Mouse (Mus musculus) C2C12 (cell line): ENCODE data around the gene Ly6g. TPM values are rescaled to one million over a fixed set of nuclear protein-coding genes. Genes with fewer than 3 reads are reported as not detected.
"Not testable (repeated sequence)": the region's sequence is repeated elsewhere in the genome, so short reads cannot be mapped to it uniquely, and the experiment has no call there.

ENCODE experiments used
- H3K27me3 ChIP-seq: one replicate; pipeline ENCODE4 v1.6.1; 2011; ENCODE audit not compliant: control insufficient read depth, insufficient read depth, insufficient read length
- H3K36me3 ChIP-seq: one replicate; pipeline ENCODE4 v1.6.1; 2011; ENCODE audit not compliant: control insufficient read depth, insufficient read depth
- H3K4me3 ChIP-seq: one replicate; pipeline ENCODE4 v1.5.1; 2011; ENCODE audit warnings: mild to moderate bottlenecking, control low read depth; ENCODE audit not compliant: poor library complexity, insufficient read depth, severe bottlenecking
- H3K79me2 ChIP-seq: one replicate; pipeline ENCODE4 v1.6.1; 2011; ENCODE audit not compliant: control insufficient read depth, insufficient read depth
- H3K79me3 ChIP-seq: one replicate; pipeline ENCODE4 v1.6.1; 2011; ENCODE audit warnings: low read depth, control low read depth
- H3ac ChIP-seq: one replicate; pipeline ENCODE3; 2011; ENCODE audit warnings: low read depth; ENCODE audit not compliant: control insufficient read depth, insufficient read length
- CEBPB ChIP-seq: IDR thresholded peaks from one replicate; pipeline ENCODE4 v1.6.1; 2011; ENCODE audit warnings: low read depth, mild to moderate bottlenecking, control low read depth, moderate library complexity
- CTCF ChIP-seq: IDR thresholded peaks from one replicate; pipeline ENCODE4 v1.5.1; 2011; ENCODE audit not compliant: control insufficient read depth, insufficient read depth, insufficient read length
- FOSL1 ChIP-seq: IDR thresholded peaks from one replicate; pipeline ENCODE4 v1.8.0; 2011; ENCODE audit warnings: mild to moderate bottlenecking, low read length; ENCODE audit not compliant: poor library complexity, insufficient read depth, severe bottlenecking
- MAX ChIP-seq: IDR thresholded peaks from one replicate; pipeline ENCODE4 v1.6.1; 2011; ENCODE audit warnings: mild to moderate bottlenecking, control low read depth
- MYOD1 ChIP-seq: IDR thresholded peaks from one replicate; pipeline ENCODE4 v1.6.1; 2011; ENCODE audit warnings: low read depth; ENCODE audit not compliant: control insufficient read depth, insufficient read length
- MYOG ChIP-seq: IDR thresholded peaks from one replicate; pipeline ENCODE4 v1.6.1; 2011; ENCODE audit not compliant: control insufficient read depth, insufficient read length; ENCODE audit errors: extremely low read depth
- USF1 ChIP-seq: IDR thresholded peaks from one replicate; pipeline ENCODE4 v1.6.1; 2011; ENCODE audit warnings: low read depth, mild to moderate bottlenecking, control low read depth, moderate library complexity
- long read RNA-seq, 2 experiments: library from polyadenylated mRNA; unstranded; transcript quantifications; one replicate each; pipeline ENCODE4 v2.0.0; 2019 to 2020
- polyA plus RNA-seq: library from polyadenylated mRNA; unstranded; fragments of >200 nt; fragmentation: generic; extraction: Trizol; gene quantifications from one replicate; pipeline ENCODE4 v1.2.1, GENCODE M21; 2012; ENCODE audit warnings: missing spikeins

The Ly6g gene
- polyA plus RNA-seq, result 0.13 TPM
- long read RNA-seq, experiment 1, result 0 reads
- long read RNA-seq, experiment 2, result 0 reads

DNA sequence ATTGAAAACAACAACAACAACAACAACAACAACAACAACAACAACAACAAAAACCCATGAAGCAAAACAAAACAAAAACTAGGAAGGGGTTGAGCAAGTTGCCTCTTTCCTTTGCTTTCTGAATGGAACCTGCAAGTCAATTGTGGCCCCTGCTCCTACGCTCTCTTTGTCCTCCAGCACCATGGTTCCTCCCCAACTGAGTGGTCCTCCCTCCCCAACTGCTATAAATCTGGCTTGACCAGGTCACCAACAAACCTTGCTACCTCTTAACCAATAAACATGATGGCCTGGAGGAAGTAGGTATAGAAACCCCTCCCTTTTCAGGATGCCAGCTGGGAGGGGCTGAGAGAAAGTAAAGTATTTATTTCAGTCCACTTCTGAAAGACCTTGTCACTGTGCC lies at the start of gene Ly6g:
Gene Ly6g, plus strand, starts transcription at position 301 of the 400 bp plus-strand sequence.
- Histone ChIP-seq H3K27me3 (no peaks in the 10 kb centered on the region), H3K4me3 (no peak within 1 kb of the TSS), H3K79me2 (no peaks in the 10 kb centered on the region), H3K79me3 (no peaks in the 10 kb centered on the region), H3ac (no peak within 1 kb of the TSS), H3K36me3 (no peaks in the 10 kb centered on the region)
- no peak for TF ChIP-seq MAX
- TF ChIP-seq CEBPB, result no peak
- no peak for TF ChIP-seq USF1
- TF ChIP-seq CTCF, result no peak
- TF ChIP-seq FOSL1, result no peak
- TF ChIP-seq MYOD1, result no peak
- TF ChIP-seq MYOG, result no peak

- not testable (repeated sequence) for H3ac ChIP-seq, H3K36me3 ChIP-seq, H3K27me3 ChIP-seq
These were observed 44.6 kb upstream of the Ly6g start for GRCm38 (mm10) chr15:75110424-75110823.

GRCm38 (mm10) chr15:75111861-75112630 lies 43.0 kb upstream of the Ly6g start, which contains the start of gene Ly6c2:
Gene Ly6c2, minus strand, starts transcription at chr15:75111970.
- not testable (repeated sequence) for H3K27me3 ChIP-seq, H3K79me2 ChIP-seq, H3K79me3 ChIP-seq, H3K4me3 ChIP-seq, H3ac ChIP-seq, H3K36me3 ChIP-seq

More at GRCm38 (mm10) chr15:75110424-75110823, 44.6 kb upstream of the Ly6g start:
- not testable (repeated sequence) for H3K79me3 ChIP-seq, H3K4me3 ChIP-seq, H3K79me2 ChIP-seq

DNA sequence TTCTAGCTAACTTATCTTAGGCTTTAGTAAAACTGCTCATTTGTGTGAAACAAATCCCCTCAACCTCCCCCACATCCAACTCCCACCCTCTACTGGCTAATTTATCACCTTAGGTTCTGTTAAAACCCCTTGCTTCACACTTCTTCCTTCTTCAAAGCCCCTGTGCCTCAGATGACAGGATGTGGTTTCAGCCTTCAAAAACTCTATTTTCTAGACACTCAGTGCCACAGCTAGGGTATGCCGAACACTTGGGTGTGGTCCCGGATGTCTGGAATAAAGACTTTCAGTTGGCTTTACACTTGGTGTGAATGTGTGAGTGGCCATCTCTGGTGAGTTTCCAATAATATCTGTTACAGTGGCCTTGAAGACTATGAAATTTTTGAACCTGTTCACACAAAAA lies 38.5 kb upstream of the Ly6g start:
- Histone ChIP-seq H3K79me2 (no peaks in the 10 kb centered on the region), H3K27me3 (no peaks in the 10 kb centered on the region), H3ac (no peak overlapping the region), H3K79me3 (no peaks in the 10 kb centered on the region), H3K36me3 (no peaks in the 10 kb centered on the region), H3K4me3 (no peak overlapping the region)
- no peak for TF ChIP-seq MYOD1

GRCm38 (mm10) chr15:75117481-75117880 lies 37.6 kb upstream of the Ly6g start:
- H3K79me3 ChIP-seq, H3K79me2 ChIP-seq, H3K4me3 ChIP-seq, H3K36me3 ChIP-seq, H3K27me3 ChIP-seq, H3ac ChIP-seq: not testable (repeated sequence)

DNA sequence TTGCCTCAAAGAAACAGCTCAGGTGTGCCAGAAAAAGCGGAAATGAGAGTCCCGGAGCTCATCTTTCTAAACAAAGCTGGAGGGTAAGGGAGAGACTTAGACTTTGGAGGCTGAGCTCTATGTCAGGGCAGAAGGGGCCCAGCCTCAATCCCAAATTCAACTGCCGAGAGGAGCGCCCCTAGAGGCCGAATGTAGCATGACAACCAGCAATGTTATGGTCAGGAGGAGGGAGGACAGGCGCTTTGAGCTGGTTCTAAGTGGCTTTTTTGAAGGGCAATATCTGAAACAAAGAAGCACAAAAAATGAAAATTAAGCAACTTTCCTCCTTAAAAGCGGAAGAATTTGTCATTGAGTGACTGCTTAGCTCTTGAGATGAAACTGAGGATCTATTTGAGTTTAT lies 36.3 kb upstream of the Ly6g start:
- H3K36me3 ChIP-seq, H3K79me2 ChIP-seq, H3K4me3 ChIP-seq, H3K27me3 ChIP-seq, H3ac ChIP-seq, H3K79me3 ChIP-seq: not testable (repeated sequence)
- TF ChIP-seq CTCF, result peak; percentile 24

DNA sequence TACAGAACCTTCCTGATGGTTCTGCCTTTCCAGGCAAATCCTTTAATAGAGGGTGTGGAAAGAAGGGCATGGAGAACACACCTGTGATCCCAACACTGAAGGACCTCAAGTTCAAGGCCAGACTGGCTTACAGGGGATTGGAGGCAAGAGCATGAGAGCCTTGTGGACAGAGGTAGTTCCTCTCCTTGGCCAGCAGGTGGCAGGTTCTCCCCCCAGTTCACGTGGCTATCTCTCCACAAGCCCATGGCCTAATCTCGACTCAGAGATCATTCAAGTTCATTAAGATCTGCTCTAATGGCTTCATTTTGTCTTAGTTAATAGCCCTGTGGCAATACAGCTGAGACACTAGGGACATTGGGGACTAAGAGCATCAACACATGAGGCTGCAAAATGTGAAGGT lies 35.0 kb upstream of the Ly6g start:
- TF ChIP-seq MAX (peak; percentile 66), CTCF (peak; percentile 69), CEBPB (no peak), FOSL1 (no peak), MYOD1 (no peak), USF1 (peak; percentile 50)
- no peak overlapping the region for H3ac ChIP-seq
- no peak overlapping the region for H3K4me3 ChIP-seq
- no peaks in the 10 kb centered on the region for H3K36me3 ChIP-seq
- no peaks in the 10 kb centered on the region for H3K27me3 ChIP-seq
- H3K79me2 ChIP-seq, result no peaks in the 10 kb centered on the region
- H3K79me3 ChIP-seq, result no peaks in the 10 kb centered on the region

- not testable (repeated sequence) for H3K4me3 ChIP-seq, H3ac ChIP-seq, H3K27me3 ChIP-seq, H3K79me2 ChIP-seq, H3K36me3 ChIP-seq, H3K79me3 ChIP-seq
These were observed 22.7 kb upstream of the Ly6g start for GRCm38 (mm10) chr15:75132346-75132745.

DNA sequence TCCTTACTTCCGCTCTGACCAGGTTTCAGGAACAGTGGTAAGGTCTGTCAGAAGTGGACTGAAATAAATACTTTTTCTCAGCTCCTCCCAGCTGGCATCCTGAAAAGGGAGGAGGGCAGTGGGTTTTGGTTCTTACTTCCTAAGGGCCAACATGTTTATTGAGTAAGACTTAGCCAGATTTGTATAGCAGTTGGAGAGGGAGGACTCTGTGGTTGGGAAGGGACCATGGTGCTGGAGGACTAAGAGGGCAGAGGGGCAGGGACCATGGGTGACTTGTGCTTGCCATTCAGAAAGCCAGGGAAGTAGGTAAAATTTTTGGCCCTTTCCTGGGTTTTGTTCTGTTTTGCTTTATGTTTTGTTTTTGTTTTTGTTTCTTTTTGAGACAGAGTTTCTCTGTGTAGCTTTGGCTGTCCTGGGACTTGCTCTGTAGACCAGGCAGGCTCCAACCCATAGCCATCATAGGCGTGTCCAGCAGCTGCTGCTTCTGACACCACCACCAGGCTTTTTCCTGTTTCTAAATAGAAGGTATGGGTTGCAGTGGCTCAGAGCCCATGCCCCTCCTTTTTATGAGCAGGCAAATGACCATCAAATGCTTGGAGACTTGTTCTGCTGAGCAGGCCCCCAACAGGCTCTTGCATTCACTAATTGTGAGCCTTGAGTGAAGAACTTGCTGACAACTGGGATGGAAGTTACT lies 19.8 kb upstream of the Ly6g start:
- not testable (repeated sequence) for H3K79me2 ChIP-seq, H3ac ChIP-seq, H3K27me3 ChIP-seq

DNA sequence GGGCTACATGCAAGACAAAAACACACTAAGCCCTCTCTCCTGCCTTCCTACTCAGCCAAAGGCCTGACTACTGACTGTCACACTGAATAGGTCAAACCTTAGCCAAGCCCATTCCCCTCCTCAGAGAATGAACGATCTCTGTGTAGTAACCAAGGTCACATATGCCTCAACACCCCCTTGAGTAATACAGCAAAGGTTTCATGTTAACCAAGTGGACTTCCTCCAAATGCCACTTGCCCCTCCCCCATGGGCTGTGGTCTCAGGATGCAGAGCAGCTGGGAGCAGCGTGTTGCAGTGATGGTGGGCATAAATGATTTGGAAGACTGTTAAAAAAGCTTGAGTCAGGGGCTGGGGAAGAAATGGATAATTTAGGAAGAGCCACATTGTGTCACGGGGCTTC lies 17.3 kb upstream of the Ly6g start:
- H3K36me3 ChIP-seq, H3K79me2 ChIP-seq, H3K27me3 ChIP-seq, H3K79me3 ChIP-seq, H3K4me3 ChIP-seq, H3ac ChIP-seq: not testable (repeated sequence)

More for the DNA sequence above, 19.8 kb upstream of the Ly6g start:
- H3K36me3 ChIP-seq, H3K79me3 ChIP-seq, H3K4me3 ChIP-seq: not testable (repeated sequence)
